Mouse (Mus musculus): ENCODE measurements around the gene Tmem8.

Tmem8 gene

DNA sequence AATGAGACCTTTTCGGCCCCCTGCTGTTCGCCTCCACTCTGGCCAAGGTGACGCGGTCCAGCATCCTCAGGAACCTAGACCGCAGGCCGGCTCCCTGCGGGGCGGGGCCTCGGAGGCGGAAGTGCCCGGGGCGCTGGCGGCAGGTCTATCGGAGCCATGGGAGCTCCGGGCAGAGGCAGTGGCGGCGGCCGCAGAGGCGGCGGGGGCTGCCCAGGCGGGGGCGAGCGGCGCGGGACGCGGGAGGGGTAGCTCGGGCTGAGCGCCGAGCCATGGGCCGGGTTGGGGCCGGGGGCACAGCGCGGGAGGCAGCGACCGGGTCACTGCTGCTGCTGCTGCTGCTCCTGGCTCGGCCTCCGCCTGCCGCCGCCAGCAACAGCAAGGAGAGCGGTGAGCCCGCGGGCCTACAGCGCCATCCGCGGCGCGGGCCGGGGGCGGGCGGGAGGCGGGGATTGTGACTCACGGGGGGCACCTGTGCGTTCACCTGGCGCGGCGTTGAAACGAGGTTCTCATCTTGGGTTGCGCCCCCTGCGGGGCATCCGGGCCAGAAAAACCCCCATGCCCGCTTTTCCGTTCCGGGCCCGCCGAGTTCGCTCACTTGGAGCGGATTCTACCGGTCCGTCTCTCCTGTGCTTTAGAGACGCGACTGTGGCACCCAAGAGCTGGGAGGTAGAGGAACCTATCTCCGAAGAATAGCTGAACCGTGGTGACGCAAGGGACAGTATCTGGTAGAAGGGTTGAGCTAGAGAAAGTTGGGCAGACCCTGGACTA lies at the start of gene Tmem8:
TSS of gene Tmem8 (plus strand) at position 119 of the 768 bp plus-strand sequence.
- DNase-seq: peak; percentile 77

DNA sequence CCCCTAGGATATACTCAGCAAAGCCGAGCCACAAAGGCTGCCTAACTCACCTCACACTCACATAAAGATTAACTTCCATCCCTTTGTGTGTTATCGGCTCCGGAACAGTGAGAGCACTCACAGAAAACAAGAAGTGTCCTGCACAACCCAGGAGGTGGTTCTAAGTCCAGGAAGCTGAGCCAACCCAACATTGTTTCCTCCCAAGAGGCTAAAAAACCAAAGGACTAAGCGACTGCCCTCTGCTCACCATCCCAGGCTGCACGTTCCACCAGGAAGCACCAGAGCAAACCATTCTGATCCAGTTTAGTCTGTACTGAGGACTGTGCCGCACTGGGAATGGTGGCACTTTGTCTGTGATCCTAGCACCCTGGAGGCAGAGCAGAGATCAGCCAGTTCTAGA lies 48.2 kb upstream of the Tmem8 start:
- DNase-seq: no peak

DNA sequence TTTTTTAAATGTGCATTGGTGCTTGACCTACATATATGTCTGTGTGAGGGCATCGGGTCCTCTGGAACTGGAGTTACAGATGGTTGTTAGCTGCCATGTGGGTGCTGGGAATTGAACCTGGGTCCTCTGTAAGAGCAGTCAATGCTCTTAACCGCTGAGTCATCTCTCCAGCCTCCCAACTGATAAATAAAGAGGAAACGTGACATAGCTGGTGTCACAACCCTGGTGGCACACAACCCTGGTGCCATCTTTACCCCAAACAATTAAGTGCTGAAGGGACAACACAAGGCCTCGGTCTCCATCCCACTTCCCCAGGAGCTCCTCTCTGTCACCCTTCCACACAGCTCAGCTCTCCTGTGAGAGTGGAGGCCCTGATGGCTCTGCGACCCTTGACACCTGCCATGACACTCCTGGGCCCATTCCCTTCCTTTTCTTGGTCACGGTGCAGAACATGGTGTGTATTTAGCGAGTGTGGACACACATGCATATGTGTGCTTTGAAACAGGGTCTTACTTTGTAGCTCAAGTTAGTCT lies 46.5 kb upstream of the Tmem8 start:
- no peak for DNase-seq

DNA sequence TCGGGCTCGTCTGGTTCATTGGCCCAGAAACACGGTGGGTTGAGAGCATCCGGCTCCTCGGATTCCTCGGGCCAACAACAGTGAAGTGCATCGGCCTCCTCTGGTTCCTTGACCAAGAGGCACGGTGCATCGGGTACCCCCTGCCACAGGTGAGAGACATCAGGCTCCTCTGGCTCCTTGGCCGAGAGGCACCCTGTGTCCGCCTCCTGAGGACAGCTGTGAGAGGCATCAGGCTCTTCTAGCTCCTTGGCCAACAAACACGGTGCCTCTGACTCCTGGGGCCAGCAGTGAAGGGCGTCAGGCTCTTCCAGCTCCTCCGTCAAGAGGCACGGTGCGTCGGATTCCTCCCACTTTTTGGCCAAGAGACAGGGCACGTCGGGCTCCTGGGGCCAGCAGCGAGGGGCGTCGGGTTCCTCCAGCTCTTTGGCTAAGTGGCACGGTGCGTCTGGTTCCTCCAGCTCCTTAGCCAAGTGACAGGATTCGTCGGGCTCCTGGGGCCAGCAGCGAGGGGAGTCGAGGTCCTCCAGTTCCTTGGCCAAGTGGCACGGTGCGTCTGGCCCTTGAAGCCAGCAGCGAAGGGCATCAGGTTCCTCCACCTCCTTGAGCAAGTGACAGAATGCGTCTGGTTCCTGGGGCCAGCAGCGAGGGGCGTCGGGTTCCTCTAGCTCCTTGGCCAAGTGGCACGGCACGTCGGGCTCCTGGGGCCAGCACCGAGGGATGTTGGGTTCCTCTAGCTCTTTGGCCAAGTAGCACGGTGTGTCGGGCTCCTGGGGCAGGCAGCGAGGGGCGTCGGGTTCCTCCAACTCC lies 44.9 kb upstream of the Tmem8 start:
- peak; percentile 39 for DNase-seq

DNA sequence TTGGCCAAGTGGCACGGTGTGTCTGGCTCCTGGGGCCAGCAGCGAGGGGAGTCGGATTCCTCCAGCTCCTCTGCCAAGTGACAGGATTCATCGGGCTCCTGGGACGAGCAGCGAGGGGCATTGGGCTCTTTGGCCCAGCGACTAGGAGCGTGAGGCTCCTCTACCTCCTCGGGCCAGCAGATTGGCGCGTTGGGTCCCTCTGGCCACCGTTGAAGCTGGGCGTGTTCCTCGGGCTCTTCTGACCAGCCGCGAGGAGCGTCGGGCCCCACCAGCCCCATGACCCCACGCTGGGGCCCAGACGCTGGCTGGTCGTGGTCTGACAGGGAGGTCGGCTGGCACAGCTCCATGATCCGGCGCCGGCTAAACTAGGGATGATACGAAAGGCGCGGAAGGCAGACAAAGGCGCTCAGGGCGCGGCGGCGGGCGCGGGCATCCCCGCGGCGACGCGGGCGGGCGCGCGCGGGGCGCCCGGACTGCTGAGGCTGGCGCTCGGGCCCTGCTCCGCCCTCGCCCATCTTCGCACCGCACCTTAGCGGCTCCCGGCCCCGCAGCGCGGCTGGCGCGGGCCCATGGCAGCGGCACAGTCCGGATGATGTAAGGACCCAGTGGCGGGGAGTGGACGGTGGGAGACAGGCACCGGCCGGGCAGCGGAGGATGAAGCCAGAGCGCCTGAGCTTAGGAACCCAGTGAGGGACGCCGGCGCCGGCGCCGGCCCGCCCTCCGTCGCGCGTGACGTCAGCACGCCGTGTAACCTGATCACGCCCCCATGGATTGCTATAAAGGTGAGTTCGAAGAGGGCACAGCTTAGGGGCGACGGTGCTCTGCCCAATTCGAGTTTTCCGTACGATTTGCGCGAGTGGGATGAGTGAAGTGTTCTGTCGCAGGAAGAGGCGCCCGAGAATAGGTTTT lies 44.0 kb upstream of the Tmem8 start, which contains the start of gene Rab11fip3:
TSS of gene Rab11fip3 (minus strand) at position 725 of the 909 bp plus-strand sequence.
- peak; percentile 93 for DNase-seq

DNA sequence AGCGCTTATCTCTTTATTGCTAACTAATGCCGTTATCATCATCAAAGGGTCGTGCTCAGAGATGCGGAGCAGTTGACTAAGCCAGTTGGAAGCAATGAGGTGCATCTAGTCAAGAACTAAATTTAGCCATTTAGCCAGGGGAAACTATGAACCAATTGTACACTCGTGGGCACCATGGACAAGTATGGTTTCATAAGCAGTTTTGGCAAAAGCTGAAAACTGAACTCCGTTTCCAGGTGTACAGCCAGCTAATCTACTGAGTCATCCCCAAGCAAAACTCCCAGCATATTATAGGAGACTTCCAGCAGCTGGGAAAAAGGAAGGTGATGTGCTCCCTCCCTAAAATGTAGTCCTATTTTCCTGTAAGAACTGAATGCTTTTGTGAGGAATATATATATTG lies 43.0 kb upstream of the Tmem8 start:
- DNase-seq: no peak

DNA sequence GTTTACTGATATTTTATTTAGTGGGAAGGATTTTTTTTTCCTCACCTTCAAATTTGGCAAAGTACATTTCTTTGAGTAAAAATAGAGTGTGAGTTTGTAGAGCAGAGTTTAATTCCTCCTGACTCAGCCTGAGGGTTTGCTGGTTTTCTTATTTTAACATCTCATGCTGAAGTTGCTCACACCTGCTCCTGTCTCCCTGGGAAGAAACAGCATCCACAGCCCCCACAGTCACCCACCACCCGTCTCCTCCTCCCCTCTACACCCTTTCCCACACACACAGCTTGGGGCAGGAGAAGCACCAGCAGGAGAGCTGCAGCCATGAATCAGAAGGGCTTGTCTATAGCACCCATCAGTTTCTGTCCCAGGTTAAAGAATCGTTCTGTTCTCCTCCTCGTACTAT lies 37.9 kb upstream of the Tmem8 start:
- DNase-seq: no peak

DNA sequence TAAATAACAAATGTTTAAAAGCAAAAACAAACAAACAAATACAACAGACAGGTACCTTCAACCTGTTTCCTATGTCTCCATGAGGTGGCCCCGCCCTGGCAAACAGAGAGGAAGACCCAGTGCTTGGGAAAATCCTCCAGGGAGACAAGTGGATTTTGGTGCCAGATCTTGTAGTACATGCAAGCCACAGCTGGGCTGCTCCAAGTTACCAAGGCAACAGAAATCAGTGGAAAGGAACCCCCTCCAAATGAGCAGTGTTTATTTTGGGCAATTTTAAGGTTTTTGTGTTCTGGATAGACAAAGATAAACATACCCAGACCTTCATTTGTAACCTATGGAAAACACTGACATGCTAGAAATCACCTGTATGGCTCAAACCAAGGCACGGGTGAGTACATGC lies 34.2 kb upstream of the Tmem8 start:
- no peak for DNase-seq

DNA sequence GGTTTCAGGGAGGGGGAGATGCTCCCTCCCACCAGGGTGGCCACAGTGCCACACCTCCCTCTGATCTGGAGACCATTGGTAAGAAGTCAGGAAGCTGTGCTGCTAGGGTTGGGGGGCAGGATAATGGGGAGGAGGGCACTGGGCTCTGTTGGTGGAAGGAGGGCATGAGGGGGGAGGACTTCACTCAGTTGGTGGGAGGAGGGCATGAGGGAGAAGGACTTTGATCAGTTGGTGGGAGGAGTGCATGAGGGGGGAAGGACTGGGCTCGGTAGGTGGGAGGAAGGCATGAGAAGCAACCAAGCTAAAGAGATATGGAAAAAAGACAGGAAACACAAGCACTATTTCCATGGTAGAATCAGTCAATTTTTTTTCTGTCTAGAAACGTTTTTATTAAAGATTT lies 32.2 kb upstream of the Tmem8 start:
- DNase-seq: no peak

DNA sequence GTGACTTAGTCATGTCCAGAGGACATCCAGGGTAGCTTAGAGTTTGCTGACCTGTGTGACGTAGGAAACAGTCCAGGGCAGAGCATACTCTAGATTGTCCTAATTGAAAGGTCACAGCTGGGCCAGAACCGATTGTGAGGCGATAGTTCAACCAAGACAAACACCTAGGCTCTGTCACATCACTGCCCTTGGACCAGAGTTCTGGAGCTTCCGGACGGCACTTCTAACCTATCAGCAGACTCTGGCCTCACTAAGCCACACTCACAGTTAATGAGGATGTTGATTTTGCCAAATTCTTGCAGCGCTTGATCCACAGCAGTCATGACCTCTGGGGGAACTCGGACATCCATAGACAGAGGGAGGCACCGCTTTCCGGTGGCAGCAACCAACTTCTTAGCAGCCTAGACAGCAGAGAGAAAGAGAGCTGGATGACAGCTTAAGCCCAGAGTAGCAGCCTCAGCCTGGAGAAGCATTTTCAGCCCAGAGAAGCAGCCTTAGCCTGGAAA lies 26.0 kb upstream of the Tmem8 start:
- DNase-seq: no peak

DNA sequence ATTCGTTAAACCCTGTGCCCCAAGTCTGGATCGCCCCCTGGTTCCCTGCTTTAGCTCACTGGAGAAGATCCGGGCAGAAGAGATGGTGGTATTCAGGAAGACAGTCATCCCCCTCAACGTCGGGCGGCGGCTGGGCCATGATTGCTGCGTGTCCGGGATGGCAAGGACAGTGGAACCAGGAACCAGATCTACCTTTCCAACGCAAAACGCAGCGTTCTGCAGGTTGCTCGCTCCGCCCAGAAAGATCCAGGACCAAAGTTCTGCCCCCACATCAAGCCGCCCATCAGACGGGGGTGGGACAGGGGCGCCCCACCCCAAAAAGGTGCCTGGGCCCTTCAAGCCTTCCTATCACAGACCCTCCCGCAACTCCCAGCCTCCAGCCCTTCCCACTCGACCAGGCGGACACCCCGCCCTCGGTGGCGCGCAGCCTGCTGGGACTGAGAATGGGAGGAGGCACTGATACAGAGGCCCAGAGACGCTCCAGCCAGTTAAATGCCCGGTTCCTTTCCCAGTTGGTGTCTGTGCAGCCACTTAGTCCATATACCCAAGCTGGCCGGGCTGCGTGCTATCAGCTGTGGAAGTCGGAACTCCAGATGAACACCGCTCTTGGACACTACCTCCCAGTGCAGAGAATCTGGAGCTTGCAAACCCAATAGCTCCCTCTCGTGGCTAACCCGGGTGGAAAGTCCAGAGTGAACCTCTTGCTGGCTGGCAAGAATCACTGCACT lies 23.0 kb upstream of the Tmem8 start, which contains the start of gene Decr2:
TSS of gene Decr2 (minus strand) at position 433 of the 728 bp plus-strand sequence.
- DNase-seq: peak; percentile 94

DNA sequence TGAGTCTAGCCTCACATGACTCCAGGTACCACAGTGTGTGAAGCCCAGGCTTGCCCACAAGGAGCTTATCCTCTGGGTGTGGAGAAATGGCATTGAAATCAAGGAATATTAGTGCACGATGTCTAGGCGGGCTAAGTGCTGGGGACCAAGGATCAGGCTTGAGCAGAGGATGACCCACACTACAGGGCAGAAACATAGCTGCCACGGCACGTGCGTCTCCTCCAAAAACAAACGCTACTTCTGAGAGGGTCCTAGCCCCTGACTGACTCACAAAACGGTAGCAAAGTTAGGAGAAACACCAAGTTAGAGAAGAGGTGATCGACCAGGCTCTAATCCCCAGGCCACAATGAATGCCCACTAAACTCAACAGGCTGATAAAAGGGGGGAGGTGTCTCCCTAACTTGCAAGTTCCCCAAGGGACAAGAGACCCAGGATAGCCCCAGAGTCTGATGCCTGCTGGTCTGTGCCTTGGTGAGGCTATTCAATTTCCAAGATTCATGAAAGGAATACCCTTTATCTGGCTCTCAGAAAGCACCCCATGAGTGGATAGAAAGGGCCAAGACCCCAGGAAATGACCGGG lies 18.5 kb upstream of the Tmem8 start:
- no peak for DNase-seq

DNA sequence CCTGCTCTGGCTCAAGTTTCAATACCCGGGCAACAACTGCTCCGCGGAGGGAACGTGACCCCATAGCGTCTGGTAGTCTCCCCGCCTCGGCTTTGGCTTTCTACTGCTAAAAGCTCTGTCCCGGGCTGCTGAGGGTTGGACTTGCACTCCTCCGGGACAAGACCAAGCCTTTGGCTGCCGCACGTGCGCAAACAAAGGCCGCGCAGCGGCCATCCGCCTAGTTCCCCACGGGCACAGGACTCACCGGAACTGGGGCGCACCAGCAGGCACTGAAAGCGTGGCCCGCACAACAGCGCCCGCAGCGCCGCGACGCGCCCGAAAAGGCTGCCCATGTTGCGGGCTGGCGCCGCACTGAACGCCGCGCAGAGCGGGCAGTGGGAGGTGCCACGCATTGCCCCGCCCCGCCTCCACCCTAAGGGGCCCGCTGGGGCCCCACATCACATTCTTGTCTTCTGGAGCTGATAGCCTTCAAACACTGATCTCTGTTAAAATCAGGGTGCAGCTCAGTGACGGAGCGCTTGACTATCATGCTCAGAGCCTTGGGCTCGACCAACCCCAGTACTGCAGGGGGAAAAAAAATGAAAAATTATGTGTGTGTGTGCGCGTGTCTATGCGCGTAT lies 17.9 kb upstream of the Tmem8 start, which contains the start of gene Nme4:
TSS of gene Nme4 (minus strand) at position 482 of the 620 bp plus-strand sequence.
- peak; percentile 79 for DNase-seq

DNA sequence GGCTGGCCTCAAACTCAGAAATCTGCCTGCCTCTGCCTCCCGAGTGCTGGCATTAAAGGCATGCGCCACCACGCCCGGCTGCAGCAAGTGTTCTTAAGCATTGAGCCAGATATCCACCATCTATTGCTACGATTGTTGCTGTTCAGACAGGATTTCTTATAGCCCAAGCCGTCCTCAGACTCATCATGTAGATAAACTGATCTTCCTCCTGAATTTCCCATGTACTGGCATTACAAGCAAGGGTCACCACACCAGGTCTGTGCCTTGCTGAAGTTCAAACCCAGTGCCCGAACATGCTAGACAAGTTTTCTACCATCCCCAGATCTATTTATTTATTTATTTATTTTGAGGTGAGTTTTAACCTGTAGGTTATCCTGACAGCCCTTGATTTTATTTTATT lies 14.6 kb upstream of the Tmem8 start:
- no peak for DNase-seq

DNA sequence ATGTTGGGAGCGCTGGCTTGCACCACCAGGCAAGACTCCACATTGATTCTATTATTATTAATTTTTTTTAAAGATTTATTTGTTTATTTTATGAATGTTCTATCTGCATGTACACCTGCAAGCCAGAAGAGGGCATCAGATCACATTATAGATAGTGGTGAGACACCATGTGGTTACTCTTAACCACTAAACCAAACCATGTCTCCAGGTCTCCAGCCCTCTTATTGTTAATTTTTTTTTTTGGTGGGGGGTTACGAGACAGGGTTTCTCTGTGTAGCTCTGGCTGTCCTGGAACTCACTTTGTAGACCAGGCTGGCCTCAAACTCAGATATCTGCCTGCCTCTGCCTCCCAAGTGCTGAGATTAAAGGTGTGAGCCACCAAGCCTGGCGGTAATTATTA lies 13.8 kb upstream of the Tmem8 start:
- DNase-seq: peak; percentile 48

DNA sequence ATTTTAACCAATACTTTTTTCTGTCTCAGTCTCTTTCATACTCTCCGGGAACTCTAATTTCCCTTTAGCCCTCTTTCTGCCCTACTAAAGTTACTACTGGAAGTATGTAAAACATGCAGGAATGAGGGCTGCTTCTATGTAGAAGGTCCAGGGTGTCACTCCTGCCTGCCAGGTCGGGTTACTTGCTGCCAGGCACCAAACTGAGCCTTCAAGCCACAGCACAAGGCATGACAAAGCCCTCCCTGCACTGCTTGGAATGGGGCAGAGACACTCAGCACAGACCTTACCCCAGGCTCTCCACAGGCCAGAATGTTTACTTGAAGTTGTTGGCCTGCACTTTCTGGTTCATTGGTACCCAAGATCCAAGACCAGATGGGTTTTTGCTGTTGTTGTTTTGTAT lies 12.9 kb upstream of the Tmem8 start:
- no peak for DNase-seq

DNA sequence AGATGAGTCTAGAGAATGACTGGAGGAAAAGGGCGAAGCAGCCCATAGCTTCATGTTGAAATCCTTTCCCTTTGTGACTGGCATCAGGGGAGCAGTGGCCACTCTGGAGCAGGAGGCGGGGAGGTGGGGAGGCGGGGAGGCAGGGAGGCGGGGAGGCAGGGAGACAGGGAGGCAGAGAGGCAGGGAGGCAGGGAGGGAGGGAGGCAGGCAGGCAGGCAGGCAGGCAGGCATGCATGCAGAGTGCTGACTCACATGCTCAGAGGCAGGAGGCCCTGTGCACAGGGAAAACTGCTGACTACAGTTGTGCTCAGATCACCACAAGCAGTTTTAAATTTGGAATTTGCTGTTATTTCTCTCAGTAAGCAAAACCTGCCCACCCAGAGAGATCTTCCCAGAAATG lies 11.6 kb upstream of the Tmem8 start:
- peak; percentile 17 for DNase-seq

DNA sequence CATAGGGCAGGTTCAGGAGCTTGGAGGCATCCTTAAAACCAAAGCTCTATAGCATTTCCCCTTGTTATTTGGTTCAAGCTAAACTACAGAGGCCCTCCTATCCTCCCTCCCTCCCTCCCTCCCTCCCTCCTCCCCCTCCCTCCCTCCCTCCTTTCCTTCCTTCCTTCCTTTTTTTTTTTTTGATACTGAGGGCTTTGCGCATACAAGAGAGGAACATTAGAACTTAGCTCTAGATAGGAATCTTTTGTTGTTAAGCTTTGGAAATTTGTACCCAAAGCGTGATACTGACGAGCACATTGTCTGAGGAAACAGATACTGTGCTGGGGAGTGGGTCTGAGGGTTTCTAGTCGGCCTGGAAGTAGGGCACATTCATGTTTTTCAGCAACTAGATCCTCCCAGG lies 7.5 kb upstream of the Tmem8 start:
- no peak for DNase-seq

DNA sequence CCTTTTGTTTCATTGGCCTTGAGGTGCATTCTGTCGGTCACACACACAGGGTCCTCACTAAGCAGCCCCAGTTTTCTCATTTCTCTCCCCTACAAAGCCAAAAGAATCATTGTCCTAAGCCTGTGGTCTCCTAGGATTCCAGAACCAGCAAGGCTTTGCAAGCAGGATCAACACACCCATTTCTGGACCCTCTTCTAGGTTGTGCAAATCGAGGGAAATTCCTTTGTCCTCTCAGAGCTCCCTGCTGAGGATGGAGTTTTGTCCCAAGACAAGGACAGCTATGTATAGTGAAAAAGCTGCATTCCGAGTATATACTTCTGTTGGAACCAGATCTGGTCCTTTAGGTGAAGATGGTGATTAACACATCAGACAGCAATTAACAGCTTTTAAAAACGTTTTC lies 2.9 kb upstream of the Tmem8 start:
- DNase-seq: no peak

DNA sequence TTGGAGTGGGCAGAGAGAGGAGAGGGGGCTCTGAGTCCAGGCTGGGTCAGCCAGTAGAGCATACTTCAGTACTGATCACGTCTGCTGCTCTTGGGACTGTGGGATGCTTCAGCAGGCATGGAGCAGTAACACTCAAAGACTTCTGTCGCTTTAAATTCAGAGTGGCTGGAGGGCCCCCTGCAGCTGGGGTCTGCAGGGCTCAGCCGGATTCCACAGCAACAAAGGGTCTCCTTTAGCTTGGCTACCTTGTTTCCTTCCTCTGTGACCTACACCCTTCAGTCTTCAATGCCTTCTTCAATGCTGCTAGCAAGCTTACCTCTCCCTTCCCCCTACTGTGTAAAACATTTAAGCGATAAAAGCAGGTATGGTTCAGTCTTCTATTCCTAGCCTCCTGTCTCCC lies 2.1 kb upstream of the Tmem8 start:
- no peak for DNase-seq

DNA sequence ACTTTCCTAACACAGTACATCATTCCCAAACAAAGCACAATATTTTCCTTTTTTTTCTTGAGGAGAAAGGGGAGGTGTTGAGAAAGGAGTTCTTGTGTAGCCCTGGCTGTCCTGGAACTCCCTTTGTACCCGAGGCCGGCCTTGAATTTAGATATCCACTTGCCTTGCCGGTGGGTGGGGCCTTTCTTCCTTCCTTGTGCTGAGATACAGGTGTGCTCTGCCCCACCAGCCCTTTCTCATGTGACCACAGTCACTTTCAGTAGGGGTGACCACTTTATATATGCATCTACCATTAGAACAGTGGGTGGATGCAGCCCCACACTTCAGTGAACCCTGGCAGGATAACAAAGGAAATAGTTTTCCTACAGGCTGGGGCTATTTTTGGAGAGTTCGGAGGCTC lies 1.4 kb upstream of the Tmem8 start:
- no peak for DNase-seq
